Mouse (Mus musculus) ES-Bruce4 (cell line): ENCODE measurements at regions not wholly inside any gene's neighbourhood (a gene's known extent, or its start where the extent isn't known, plus 50 kb on each side); places are given as distances from the start of the nearest gene placed in this dataset.

Experiments
- H3K27ac ChIP-seq: 2 replicates; pipeline ENCODE4 v1.5.1; 2012; ENCODE audit warnings: low read length, inconsistent platforms; ENCODE audit not compliant: insufficient read depth
- H3K27me3 ChIP-seq: 2 replicates; pipeline ENCODE4 v1.6.1; 2012; ENCODE audit warnings: mild to moderate bottlenecking, low read length, inconsistent platforms; ENCODE audit not compliant: control insufficient read depth, poor library complexity, insufficient read depth, severe bottlenecking
- H3K36me3 ChIP-seq: 2 replicates; pipeline ENCODE4 v1.6.1; 2012; ENCODE audit warnings: inconsistent platforms, mild to moderate bottlenecking, low read length, moderate library complexity; ENCODE audit not compliant: control insufficient read depth, poor library complexity, insufficient read depth, severe bottlenecking
- H3K4me1 ChIP-seq: one replicate; pipeline ENCODE4 v1.8.1; 2011; ENCODE audit warnings: low read length; ENCODE audit not compliant: control insufficient read depth, insufficient read depth
- H3K4me3 ChIP-seq: 2 replicates; pipeline ENCODE4 v1.5.1; 2011; ENCODE audit warnings: low read depth, mild to moderate bottlenecking, low read length
- H3K9ac ChIP-seq: 2 replicates; pipeline ENCODE4 v1.6.1; 2012; ENCODE audit warnings: low read depth, mild to moderate bottlenecking, inconsistent platforms; ENCODE audit not compliant: poor library complexity, severe bottlenecking
- H3K9me3 ChIP-seq: replicated peaks from 2 replicates; pipeline ENCODE4 v1.6.1; 2012; ENCODE audit warnings: mild to moderate bottlenecking, low read length, inconsistent platforms; ENCODE audit not compliant: control insufficient read depth, poor library complexity, insufficient read depth, severe bottlenecking
- CTCF ChIP-seq: IDR thresholded peaks from one replicate; pipeline ENCODE4 v1.8.1; 2011; ENCODE audit warnings: low read depth, low read length
- EP300 ChIP-seq: IDR thresholded peaks from 2 replicates; pipeline ENCODE4 v1.6.1; 2011; ENCODE audit warnings: low read depth, low read length; ENCODE audit not compliant: insufficient read depth
- POLR2A ChIP-seq: IDR thresholded peaks from one replicate; pipeline ENCODE4 v1.8.1; 2011; ENCODE audit warnings: low read length; ENCODE audit not compliant: insufficient read depth

DNA sequence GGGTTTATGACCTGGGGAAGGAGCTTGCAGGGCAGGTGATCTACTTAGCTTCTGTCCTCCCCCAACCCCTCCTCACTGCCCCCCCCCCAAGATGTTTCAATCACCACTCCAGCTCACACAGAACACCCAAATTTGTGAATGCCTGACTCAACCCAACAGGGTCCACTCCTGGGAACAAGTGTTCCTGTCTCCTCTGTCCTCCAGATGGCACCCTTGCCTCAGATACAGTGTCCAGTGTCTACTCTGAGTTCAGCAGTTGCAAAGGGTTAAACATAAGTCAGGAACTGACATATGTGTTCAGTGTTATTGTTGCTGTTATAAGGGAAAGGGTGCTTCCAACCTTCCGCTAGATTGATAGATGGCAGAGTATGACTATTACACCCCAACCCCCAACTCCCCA lies 554.9 kb downstream of the Zfp619 start:
- no peak overlapping the region for H3K4me3 ChIP-seq
- H3K27me3 ChIP-seq, result no peaks in the 10 kb centered on the region
- no peak for TF ChIP-seq EP300
- TF ChIP-seq POLR2A, result no peak
- TF ChIP-seq CTCF, result no peak
- no peaks in the 10 kb centered on the region for H3K36me3 ChIP-seq
- H3K4me1 ChIP-seq, result no peaks in the 10 kb centered on the region
- H3K27ac ChIP-seq, result no peak overlapping the region
- no peaks in the 10 kb centered on the region for H3K9me3 ChIP-seq
- no peak overlapping the region for H3K9ac ChIP-seq

DNA sequence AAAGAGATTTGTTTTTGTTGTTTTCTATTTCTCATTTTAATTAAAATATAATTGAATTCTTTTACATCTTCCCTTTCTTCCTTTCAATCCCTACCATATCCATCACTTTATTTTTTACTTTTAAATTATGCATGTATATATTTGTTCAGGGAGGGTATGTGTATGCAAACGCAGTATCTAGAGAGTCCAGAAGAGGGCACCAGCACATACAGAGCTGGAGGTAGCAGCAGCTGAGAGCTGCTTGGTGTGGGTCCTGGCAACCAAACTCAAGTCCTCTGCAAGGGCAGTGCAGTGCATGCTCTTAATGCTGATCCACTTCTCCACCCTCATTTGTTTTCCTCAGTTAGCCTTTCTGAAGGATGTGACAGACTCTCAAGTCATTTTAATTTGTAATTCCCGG lies 568.7 kb downstream of the Zfp619 start:
- no peak for TF ChIP-seq EP300
- peak; percentile 55 for TF ChIP-seq CTCF
- Histone ChIP-seq H3K9me3 (no peaks in the 10 kb centered on the region), H3K4me1 (no peaks in the 10 kb centered on the region), H3K4me3 (no peak overlapping the region), H3K27me3 (no peaks in the 10 kb centered on the region), H3K36me3 (no peaks in the 10 kb centered on the region), H3K27ac (no peak overlapping the region), H3K9ac (no peak overlapping the region)

DNA sequence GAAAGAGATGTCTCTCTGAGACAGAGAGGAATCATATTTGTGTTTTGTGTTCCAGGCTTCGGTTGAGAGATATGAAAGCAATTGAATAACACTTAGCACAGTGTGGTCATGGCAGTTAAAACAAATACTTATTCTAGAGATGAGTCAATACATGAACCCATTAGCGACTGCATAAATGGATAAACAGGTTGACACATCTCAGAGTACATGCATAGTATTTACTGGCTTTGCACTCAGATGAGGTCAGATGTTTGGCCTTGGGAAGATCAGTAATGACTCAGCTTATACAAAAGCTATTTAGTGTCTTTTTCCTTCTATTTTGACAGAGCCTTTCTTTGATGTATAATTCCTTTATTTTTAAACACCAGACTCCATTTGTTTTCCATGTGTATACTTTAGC lies 579.5 kb downstream of the Zfp619 start:
- Histone ChIP-seq H3K4me3 (no peak overlapping the region), H3K36me3 (no peaks in the 10 kb centered on the region), H3K27me3 (no peaks in the 10 kb centered on the region), H3K9me3 (no peaks in the 10 kb centered on the region), H3K9ac (no peak overlapping the region), H3K27ac (no peak overlapping the region), H3K4me1 (no peaks in the 10 kb centered on the region)
- no peak for TF ChIP-seq POLR2A
- TF ChIP-seq EP300, result no peak
- TF ChIP-seq CTCF, result no peak

DNA sequence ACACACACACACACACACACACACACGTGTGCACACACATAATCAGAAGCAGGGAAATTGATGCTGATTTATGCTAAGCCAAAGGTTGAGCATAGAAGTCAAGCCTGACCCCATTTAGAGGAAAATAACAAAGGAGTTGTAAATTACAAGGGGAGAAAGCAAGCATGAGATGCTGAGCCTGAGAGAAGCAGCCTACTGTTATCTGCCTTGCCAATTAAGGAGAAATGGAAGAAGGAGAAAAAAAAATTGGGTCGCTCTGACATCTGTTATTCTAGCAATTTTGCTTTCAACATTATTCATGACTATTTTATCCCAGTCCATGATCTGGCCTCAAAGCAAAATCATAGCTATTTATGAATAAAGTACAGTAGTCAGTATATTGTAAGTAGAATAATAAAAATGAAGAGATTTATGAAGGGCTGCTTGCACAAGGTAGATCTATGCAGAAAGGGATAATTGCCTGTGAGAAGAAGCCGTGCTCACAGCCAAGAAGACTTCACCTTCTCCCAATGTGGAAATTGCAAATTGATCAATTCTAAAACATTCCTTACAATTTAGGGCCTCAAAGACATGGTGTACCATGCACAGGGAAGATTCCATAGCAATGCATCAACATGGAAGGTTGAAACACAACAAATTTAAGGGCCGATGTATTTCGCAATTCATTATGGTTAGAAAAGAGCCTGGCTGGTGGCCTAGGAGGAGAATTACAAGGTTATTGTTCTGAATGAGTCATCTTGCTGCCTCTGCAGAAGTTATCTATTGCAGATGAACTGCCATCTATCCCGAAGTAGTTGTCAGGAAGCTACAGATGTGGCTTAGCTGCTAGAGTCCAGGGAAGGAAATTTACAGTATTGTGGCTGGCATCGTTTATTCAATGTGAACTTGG lies 585.7 kb downstream of the Zfp619 start:
- TF ChIP-seq CTCF, result no peak
- no peak for TF ChIP-seq EP300
- TF ChIP-seq POLR2A, result no peak
- H3K4me3 ChIP-seq, result no peak overlapping the region
- no peak overlapping the region for H3K9ac ChIP-seq
- H3K27me3 ChIP-seq, result no peaks in the 10 kb centered on the region
- no peak overlapping the region for H3K27ac ChIP-seq
- no peaks in the 10 kb centered on the region for H3K36me3 ChIP-seq
- H3K9me3 ChIP-seq, result 0 out of 2 replicates have a peak, but pooled peaks cover 2% of the 10 kb centered on the region
- H3K4me1 ChIP-seq, result no peaks in the 10 kb centered on the region

DNA sequence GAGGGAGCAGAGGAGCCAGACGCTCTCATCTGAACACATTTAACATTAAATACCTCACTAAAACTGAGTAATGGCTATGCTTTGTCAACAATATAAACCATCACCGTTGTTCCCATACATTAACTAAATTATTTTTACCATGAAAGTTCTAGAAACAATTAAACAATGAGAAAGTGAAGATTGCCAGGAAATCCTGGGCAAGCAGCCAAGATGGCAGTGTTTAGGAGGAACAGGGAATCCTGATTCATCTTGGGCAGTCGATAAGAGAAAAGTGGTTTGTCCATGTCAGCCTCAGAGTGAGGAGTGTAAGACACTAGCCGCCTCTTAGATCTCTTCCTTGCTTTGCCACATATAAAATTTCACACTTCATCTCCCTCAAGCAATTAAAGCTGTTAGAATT lies 625.3 kb downstream of the Zfp619 start:
- H3K36me3 ChIP-seq, result no peaks in the 10 kb centered on the region
- H3K4me3 ChIP-seq, result no peak overlapping the region
- H3K27ac ChIP-seq, result no peak overlapping the region
- H3K4me1 ChIP-seq, result no peaks in the 10 kb centered on the region
- TF ChIP-seq EP300, result no peak
- no peak for TF ChIP-seq POLR2A
- no peak for TF ChIP-seq CTCF
- H3K9me3 ChIP-seq, result no peaks in the 10 kb centered on the region
- no peak overlapping the region for H3K9ac ChIP-seq
- no peaks in the 10 kb centered on the region for H3K27me3 ChIP-seq

DNA sequence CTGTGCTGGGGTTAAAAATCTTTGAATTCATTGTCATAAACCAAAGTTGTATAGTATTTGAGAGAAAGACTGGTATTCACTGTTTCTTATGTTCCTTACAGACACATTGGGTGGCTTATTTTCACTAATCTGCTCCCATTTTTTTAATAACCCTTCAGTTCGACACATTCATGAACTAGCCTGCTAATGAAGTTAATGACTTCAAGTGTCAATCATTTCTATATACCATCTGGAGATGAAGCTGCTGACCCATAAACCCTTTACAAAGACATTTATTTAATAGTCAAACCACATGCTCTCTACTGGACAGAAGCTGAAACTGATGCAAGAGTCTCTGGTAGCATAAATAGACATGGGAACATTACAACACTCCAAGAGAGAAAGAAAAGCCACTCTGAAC lies 626.9 kb downstream of the Zfp619 start:
- no peaks in the 10 kb centered on the region for H3K9me3 ChIP-seq
- no peaks in the 10 kb centered on the region for H3K4me1 ChIP-seq
- no peak overlapping the region for H3K9ac ChIP-seq
- no peak overlapping the region for H3K27ac ChIP-seq
- H3K36me3 ChIP-seq, result no peaks in the 10 kb centered on the region
- no peaks in the 10 kb centered on the region for H3K27me3 ChIP-seq
- no peak overlapping the region for H3K4me3 ChIP-seq
- TF ChIP-seq EP300 (no peak), CTCF (no peak), POLR2A (no peak)
